Mouse (Mus musculus) layer of hippocampus, postnatal 36 days (tissue): ENCODE results near the gene Trim15. TPM values are rescaled to one million over a fixed set of nuclear protein-coding genes. Genes with fewer than 3 reads are reported as not detected.

Experiments used
- DNase-seq, 2 experiments: peaks; one replicate each; pipeline ENCODE4 v3.0.0; 2022
- total RNA-seq, 2 experiments: library from RNA; stranded (reverse); gene quantifications; 2 replicates each; pipeline ENCODE4 v1.2.3; 2021

Gene Trim15
- total RNA-seq, 2 experiments from 2014 or later, result not detected

DNA sequence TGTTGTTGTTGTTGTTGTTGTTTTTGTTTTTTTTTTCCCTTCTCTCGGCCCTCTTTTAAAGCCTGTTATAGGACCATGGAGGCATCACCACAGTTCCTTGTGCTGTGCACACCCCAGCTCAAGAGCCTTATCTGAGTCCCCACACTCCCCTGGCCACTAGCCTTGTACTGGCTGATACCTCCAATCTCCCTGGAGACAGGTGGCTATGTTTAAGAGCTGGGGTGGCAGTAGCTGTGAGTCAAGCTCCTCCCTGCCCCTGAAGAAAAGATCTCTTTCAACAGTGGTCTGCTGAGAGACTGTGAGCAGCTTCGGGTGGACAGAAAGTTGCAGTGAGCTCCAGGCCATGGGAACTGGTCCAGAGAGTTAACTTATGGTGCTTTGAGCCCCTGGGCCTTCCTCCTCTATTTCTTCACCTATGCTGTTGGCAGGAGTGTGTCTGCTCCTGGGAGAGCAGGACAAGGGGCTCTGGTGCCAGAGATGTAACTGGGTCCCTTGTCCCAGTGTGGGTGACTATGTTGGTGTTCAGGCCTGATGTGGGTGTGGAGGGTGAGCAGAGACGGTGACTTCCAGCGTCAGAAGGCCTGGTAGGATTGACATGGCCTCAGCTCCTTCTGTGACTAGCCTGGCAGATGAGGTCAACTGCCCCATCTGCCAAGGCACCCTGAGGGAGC lies 2.4 kb upstream of the Trim15 start, which contains the start of gene Trim10:
TSS of gene Trim10 (plus strand) at position 291 of the 671 bp plus-strand sequence.
- DNase-seq, result no peak

DNA sequence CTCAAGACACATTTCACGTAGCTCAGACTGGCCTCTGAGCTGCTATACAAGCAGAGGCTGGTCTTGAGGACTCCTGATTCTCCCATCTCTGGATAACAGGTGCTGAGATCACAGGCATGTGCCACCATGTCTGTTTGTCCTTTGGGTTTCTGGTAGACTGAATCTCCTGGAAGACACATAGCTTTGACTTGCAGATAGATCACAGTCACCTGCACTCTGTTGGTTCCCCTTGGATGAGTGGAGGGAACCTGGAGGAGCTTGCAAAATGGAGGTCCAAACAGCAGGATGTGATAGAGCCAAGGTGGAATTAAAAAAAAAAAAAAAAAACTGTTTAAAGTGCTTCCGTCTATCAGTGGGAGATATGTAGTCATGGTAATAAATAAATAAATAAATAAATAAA lies 1.8 kb upstream of the Trim15 start:
- no peak for DNase-seq

DNA sequence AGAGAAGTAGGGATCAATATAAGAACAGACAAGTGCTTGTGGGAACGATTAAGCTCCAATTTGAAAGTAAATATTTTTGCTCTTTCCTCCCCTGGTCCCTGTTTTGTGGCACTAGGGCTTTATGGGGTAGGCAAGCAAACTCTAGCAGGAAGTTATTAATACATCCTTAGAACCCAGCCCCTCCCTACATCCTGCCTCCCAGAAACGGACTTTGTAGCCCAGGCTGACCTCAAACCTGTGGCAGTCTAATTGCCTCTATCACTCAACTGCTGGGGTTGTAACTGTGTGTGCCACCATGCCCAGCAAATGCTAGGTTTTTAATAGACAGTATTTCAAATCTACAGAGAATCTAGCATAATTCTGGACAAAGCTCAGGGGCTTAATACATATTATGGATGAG lies 5.3 kb downstream of the Trim15 start:
- DNase-seq, result no peak

DNA sequence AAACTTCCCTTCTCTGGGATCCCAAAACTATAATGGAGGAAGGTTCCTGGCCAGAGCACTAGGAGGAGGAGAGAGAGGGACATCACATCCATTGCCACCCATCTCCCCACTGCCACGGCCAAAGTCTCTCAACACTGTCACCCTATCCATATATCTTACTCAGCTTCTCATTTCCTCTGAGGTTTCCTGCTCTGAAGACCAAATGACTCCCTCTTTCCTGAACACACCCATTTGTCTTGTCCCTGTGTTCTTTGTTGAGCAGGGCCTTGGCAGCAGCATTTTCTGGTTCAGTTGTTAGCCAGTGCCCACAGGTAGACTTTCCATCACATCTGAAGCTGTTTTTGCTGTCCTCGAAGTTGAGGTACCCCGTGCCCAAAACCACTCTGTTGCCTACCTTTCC lies 8.8 kb downstream of the Trim15 start:
- DNase-seq, result no peak

DNA sequence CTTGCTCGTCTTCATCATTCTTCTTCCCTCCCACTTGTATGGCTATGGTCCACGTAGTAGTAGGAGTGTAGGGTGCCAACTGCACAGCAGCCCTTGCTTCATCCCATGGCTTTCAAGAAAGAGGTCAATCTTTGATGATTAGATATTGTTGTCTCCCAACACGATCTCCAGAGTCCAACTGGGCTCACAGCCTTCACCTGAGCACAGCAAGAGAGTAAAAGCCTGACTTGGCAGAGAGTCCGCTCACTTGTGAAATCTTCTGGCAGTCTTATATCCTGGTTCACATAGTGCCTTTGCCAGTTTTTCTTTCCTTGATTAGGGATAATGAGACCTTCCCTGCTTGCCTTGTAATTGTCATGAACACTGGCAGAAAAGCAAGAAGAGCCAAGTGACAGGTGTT lies 10.8 kb downstream of the Trim15 start:
- DNase-seq, result no peak

DNA sequence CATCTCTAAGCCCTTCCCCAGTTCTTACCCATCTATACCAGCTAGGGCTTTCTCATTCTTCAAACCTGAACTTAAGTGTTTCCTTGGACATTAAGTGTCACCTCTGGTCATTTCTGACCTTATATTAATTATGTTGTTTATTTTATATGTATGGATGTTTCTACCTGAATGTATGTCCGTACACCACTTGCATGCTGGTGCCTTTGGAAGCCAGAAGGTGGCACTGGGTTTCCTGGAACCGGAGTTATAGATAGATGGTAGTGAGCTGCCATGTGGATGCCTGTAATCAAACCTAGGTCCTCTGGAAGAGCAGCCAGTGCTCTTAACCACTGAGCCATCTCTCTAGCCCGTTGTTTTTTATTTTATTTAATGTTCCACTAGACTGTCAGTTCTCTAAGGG lies 11.5 kb downstream of the Trim15 start:
- no peak for DNase-seq

DNA sequence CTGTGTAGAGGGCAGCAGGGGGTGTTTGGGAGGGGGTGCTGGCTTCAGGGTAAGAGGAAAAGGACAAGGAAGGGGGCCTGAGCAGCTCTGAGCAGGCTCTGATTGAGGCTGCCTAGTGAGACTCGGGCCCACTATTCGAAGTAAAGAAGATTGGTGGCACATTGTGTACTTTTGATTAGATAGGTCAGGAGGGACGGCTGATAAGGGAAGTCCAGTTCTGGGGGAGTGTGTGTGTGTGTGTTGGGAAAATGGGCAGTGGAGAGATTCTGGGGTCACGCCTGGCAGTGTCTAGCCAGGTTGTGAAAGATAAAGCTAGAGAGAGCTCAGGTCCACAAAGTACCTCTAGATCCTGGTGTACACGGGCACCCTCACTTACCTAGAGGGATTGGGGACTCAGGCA lies 15.4 kb downstream of the Trim15 start:
- no peak for DNase-seq

DNA sequence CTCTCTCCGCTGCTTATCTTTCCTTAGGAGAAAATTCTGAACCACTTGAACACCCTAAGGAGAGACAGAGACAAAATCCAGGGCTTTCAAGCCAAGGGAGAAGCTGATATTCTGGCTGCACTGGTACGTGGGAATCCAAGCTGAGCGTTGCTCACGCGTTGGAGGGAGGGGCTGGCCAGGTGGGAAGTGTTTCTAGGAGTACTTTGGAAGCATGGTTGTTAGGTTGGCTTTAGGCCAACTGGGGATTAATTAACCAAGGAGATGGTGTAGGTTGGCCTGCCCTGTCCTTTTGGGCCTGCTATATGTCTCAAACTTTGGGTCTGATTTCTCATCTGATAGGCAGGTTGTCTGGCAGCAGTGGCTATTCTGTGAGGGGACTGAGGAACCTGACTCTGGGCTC lies 15.8 kb downstream of the Trim15 start:
- DNase-seq, result no peak

DNA sequence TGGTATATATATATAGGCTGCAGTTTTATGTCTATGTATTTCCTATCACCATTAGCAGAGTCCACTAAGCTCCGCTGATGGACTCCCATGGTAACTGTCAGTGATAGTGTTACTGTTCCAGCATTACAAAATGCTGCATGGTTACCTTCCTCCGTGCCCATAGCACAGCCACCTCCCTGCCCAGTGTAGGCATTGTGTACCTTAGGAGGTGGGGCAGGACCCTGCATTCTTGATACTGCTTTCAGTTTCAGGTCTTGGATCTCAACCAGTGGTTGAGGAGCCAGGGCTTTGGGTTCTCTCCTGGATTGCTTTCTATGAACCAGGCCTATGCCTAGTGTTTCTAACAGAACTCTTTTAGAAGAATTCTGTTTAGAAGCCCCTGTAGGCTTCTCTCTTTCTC lies 17.0 kb downstream of the Trim15 start:
- no peak for DNase-seq

DNA sequence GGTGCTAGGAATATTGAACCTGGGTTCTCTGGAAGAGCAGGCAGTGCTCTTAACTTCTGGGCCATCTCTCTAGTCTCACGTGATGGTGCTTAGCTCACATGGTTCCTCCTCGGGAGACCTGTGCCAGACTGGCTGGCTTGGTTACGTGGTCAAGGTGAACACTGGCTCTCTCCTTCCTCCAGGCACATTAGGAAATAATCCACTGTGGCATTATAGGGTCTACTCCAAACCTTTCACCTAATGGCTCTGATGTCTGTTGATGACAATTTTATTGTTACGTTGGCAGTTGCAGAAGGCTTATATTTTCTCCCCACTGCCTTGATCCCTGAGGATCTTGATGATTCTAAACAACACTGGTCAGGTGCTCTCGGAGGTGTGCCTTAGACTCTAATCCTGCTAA lies 18.1 kb downstream of the Trim15 start:
- no peak for DNase-seq

DNA sequence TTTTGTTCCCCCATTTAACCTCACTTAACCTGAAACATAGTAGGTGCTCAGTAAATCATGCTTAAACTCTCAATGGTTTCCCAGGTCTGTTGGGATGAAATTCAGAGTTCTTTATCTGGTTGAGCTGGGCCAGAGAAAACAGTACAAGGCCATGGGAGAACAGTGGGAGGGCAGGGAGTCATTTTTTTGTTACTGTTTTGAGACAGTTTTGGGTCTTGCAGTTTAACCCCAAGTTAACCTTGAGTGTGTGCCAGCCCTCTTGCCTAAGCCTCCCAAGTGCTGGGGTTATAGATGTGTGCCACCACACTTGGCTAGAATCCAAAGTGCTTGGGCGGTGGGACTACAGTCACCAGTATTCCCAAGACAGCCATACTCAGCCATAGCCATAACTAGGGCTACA lies 22.3 kb downstream of the Trim15 start:
- no peak for DNase-seq

DNA sequence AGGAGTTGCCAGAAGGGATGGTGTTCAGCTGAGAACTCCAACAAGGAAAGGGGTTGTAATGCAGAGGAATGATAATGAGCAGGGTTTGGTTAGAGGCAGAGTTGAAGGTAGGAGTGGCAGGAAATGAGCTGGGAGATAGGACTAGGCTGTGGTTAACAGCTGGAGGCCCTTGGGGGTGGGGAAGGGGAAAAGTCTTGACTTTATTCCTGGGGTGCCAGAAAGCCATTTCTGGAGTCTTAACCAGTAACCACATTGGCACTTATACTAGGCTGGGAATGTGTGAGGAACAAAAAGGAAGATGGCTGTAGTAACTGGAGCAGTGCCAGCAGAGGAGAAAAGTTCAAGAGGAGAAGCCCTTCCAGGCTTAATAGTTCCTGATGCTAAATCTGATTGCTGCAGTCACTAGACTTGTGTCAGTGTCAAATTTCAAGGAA lies 22.7 kb downstream of the Trim15 start:
- DNase-seq, result no peak

DNA sequence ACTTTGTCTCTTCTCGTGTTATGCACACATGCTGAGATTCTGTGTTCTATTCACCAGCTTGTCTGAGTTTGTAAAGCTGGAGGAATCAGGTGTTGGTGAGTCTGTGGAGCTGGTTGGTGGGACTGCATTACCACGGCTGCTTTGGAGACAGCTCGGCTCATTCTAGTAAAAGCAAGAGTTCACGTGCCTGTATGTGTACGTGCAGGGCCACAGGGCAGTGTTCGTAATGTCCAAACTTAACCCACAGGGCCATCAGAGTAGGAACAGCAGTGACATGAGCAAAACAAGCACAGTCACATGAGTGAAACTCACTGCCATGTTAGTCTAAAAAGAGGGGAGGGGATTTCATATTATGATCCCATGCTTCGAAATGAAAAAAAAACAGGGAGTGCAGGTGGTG lies 23.3 kb downstream of the Trim15 start:
- DNase-seq, result no peak

DNA sequence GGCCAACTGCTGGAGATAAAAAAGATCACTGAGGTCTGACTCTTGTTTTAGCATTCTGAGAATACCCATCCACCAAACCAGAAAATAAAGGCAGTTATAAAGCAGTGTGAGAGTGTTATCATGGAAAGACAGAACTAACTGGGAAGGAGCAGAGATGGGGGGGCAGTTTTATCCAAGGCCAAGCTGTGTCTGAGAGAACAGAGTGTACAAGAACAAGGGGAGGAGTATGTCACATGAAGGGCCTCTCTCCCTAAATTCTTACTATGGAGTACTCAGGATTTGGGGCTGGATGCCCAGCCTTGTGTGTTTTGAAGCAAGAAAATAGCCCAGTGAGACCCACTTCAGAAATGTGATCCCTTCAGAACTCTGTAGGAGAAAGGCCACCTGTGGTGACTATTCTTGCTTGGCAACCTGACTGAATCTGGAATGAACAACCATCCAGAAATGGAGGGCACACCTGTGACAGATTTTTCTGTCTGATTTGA lies 26.0 kb downstream of the Trim15 start:
- no peak for DNase-seq

DNA sequence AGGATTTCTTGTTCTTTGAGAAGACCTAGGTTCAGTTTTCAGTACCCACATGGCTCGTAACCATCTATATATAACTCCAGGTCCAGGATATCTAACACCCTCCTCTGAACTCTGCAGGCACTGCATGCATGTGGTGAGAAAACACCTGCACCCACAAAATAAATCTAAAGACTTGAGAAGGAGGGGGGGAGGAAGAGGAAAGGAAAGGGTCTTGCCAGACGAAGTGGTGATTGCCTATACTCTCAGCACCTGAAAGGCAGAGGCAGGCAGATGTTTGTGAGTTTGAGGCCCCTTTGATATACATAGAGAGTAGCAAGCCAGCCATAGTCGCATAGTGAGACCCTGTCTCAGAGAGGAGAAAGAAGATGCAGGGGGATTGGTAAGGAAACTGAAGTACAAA lies 27.1 kb downstream of the Trim15 start:
- DNase-seq, result no peak

DNA sequence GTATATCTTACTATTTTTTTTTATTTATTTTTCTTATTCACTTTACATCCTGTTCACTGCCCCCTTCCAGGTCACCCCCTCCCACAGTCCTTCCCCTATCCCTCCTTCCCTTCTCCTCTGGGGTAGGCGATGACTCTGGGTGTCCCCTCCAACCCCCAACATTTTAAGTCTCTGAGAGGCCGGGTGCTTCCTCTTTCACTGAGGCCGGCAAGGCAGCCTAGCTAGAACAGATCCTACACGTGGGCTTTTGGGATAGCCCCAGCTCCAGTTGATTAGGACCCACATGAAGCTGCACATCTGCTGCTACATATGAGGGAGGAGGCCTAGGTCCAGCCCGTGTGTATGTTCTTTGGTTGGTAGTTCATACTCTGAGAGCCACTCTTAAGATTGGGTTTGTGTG lies 28.0 kb downstream of the Trim15 start:
- no peak for DNase-seq

DNA sequence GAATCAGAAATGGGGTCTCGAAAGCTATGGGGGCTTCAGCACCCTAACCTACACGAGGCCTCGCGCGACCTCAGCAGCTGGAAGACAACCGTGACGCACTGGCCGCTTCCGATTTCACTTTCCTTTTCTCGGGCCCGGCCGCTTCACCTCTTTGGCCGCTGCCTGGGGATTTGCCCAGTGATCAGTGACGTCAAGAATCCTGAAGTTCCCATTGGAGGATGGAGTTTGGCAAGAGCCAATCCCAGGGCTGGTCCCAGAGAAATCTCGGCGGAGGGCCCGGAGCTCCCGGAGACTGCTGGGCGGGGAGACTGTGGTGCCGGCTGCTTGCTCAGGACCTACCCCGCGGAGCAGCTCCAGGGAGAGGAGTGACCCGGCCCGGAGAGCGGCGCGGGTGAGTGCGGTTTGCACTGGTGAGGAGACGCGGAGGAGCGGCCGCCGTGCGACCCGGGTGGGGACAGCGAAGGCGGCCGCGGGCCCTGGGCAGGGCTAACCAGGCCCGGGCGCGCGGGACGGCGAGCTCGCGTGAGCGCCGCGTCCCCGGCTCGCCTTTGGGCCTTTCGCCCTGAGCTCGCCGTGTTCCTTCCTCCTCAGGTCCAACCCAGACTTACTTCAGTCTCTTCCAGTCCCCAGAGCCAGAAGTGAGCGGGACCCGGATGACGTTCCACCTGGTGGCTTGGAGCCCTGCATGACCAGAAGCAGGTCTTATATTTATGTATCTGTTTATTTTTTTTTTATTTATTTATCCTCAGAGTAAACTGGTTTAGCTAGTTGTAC lies 29.9 kb downstream of the Trim15 start, which contains the start of gene Trim26:
TSS of gene Trim26 (plus strand) at position 261 of the 774 bp plus-strand sequence.
- peak; percentile 94 to 95 for DNase-seq

DNA sequence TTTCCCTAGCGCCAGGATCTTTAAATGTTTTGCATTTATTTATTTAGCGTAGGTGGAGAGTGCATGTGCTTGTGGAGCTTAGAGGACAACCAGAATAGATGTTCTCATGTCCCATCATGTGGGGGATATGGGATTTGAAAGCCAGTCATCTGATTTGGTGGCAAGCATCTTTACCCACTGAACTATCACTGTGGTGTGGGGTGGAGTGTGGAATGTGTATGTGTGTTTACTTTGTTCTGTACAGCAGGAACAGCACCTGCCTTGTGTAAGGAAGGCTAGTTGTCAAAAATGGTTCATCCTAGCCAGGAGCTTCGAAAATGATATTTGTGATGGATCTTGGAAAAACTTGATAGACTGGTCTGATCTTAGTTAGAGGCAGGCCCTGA lies 30.6 kb downstream of the Trim15 start:
- no peak for DNase-seq

DNA sequence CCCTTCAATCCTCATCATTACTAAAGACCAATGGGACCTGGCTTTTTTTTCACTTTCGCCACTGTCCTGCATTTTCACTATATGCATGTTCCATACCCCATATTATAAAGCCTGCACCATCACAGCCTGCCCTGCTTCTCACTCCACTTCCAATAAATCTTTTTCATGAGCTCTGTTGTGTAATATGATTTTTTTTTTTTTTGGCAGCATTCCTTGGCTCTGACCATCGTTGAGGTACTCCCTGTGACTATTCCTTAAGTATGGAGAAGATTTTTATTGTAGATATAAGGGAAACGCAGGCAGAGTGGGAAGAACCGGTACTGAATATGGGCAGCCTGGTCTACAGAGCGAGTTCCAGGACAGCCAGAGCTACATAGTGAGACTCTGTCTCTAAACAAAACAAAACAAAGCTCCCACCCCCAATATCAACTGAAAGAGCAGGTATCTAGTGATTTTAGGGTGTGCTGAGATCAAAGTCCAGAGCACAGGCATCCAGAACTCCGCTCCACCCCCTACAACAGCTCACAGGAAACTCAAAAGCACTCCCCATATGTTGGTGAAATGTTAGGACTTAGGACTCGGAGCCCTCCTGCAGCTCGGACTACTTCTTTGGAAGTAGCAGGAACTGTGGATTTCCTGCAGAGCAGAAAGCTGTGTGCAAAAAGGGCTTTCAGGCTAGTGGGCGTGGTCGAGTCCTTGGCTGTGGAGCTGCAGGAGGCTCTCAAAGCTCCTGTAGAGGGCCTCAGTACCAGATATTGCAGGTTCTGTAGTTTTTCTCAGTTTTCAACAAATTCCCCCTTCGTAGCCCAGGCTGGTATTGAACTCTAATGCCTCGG lies 31.2 kb downstream of the Trim15 start:
- peak; percentile 31 to 46 for DNase-seq

DNA sequence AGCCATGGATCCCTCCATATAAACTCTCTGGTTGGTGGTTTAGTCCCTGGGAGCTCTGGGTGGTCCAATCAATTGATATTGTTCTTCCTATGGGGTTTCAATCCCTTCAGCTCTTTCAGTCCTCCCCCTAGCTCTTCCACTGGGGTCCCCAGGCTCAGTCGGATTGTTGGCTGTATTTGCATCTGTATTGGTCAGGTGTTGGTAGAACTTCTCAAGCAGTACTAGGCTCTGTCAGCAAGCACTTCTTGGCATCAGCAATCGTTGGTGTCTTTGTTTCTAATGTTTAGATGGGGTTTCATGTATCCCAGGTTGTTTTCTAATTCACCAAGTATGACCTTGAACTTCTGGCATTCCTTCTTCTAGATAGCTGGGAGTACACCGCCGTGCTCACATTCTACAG lies 34.3 kb downstream of the Trim15 start:
- DNase-seq, result no peak

DNA sequence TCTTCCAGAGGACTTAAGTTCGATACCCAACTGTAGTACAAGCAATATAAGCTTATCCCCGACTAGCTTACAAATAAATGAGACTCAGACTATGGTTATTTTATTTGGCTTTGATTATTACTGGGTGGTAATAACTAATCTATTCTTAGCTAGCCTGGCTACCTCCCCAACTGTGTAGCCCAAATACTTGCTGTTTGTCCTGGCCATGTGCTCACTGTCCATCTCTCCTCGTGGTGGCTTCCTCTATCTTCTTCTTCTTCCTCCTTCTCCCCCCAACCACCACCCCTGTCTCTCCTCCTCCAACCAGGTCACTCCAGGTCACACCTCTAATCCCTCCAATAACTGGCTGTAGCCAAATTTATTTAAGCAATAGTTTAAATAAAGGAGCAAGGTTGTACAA lies 36.5 kb downstream of the Trim15 start:
- no peak for DNase-seq

DNA sequence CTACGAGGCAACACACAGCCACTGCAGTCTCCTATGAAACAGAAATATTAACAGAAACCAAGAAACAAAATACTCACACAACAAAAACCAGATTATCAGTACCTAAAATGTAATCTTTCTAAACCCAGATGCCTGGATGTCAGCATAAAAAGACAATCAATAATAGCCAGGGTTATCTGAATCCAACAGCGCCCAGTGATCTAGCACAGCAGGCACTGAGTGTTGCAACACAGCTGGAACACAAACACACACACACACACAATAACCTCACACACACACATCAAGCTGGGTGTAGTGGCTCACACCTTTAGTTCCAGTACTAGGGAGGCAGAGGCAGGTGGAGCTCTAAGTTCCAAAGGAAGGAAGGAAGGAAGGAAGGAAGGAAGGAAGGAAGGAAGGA lies 38.5 kb downstream of the Trim15 start:
- DNase-seq, result no peak

DNA sequence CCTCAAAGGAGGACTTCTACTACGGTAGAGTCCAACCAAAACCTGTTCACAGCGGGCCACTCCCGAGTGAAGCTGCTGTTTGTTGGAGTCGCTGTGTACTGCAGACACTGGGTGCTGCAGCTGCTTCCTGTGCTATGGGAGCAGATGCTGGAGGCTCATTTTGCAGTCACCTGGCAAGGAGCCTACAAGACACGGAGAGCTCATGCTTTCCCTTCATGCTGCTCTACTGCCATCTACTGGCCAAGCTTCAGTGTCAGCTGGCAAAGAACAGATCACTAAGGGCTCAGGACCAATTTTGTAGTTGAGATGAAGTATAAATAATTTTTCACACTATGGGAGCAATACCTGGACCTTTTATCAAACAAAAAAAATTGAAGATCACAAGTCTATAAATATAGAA lies 41.0 kb downstream of the Trim15 start:
- DNase-seq, result peak; percentile 75 to 76
